Mouse (Mus musculus) neural tube, embryonic 11.5 days (tissue): ENCODE results near the gene Dynlt1f. TPM values are rescaled to one million over a fixed set of nuclear protein-coding genes. Genes with fewer than 3 reads are reported as not detected.
"Not testable (repeated sequence)": the region's sequence is repeated elsewhere in the genome, so short reads cannot be mapped to it uniquely, and the experiment has no call there.

Experiments used
- ATAC-seq: fragments of 200-750 bp; cut with Nextera tagmentation; 2 replicates; pipeline ENCODE4 v1.8.0; 2017; ENCODE audit warnings: moderate number of reproducible peaks, mild to moderate bottlenecking, moderate TSS enrichment, moderate library complexity; ENCODE audit not compliant: insufficient read depth, low FRiP score, low TSS enrichment
- DNase-seq: peaks from one replicate; pipeline ENCODE4 v3.0.0-alpha.2; 2015; ENCODE audit warnings: low spot score
- H3K27ac ChIP-seq: fragments of 300-500 bp; sonication (generic); 2 replicates; pipeline ENCODE4 v1.5.1; 2014; ENCODE audit warnings: low read depth, mild to moderate bottlenecking, low read length
- H3K27me3 ChIP-seq: fragments of 300-500 bp; sonication (generic); 2 replicates; pipeline ENCODE4 v1.6.1; 2014; ENCODE audit warnings: mild to moderate bottlenecking, low read length, mixed read lengths; ENCODE audit not compliant: control insufficient read depth, insufficient read depth
- H3K36me3 ChIP-seq: fragments of 300-500 bp; sonication (generic); 2 replicates; pipeline ENCODE4 v1.6.1; 2014; ENCODE audit warnings: mild to moderate bottlenecking, low read length, moderate library complexity, mixed read lengths; ENCODE audit not compliant: control insufficient read depth, insufficient read depth
- H3K4me1 ChIP-seq: fragments of 300-500 bp; sonication (generic); 2 replicates; pipeline ENCODE4 v1.6.1; 2014; ENCODE audit warnings: low read length, mixed read lengths; ENCODE audit not compliant: control insufficient read depth, insufficient read depth
- H3K4me2 ChIP-seq: fragments of 300-500 bp; sonication (generic); 2 replicates; pipeline ENCODE4 v1.6.1; 2014; ENCODE audit warnings: low read depth, mild to moderate bottlenecking, moderate library complexity
- H3K4me3 ChIP-seq: fragments of 300-500 bp; sonication (generic); 2 replicates; pipeline ENCODE4 v1.5.1; 2014; ENCODE audit warnings: low read depth, low read length
- H3K9ac ChIP-seq: fragments of 300-500 bp; sonication (generic); 2 replicates; pipeline ENCODE4 v1.6.1; 2014; ENCODE audit warnings: mild to moderate bottlenecking, low read length
- H3K9me3 ChIP-seq: fragments of 300-500 bp; sonication (generic); 2 replicates; pipeline ENCODE4 v1.6.1; 2016; ENCODE audit warnings: low read length; ENCODE audit not compliant: control insufficient read depth
- WGBS: fragments of 180-500 bp; shearing (Covaris S2); extraction: QIAGEN DNeasy Blood & Tissue Kit; methylation state at CpG from one replicate; pipeline ENCODE4 v1.1.7; 2014; 5-methylcytosine and 5-hydroxymethylcytosine counted together
- polyA plus RNA-seq: library from polyadenylated mRNA; unstranded; fragments of >200 nt; fragmentation: Nextera tagmentation; extraction: Ambion mirVana; gene quantifications from 2 replicates; pipeline ENCODE4 v1.2.1, GENCODE M21; 2014

Dynlt1f gene
- polyA plus RNA-seq, 1 experiment from 2014 or later, result 335 TPM

DNA sequence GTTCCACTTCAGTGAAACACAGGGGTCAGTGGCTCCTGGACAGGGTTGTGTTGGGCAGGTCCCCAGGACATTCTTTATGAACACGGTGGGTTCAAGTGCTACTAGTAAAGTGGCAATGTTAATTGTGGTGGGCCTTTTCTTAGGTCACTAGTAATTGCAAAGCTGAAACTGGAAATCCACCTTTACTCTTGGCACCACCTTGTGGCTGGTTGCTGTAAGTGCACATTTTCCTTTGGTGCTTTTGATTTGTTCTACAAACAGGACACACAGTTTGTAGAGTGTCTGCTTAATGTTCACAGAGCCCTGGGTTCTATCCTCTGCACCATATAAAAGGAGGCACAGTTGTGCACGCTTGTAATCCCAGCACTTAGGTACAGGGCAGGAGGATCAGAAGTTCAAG lies 35.9 kb upstream of the Dynlt1f start:
- ATAC-seq, H3K9me3 ChIP-seq, H3K9ac ChIP-seq, H3K4me1 ChIP-seq, H3K27ac ChIP-seq, H3K27me3 ChIP-seq, H3K36me3 ChIP-seq, H3K4me2 ChIP-seq, H3K4me3 ChIP-seq: not testable (repeated sequence)
- DNase-seq, result peak; percentile 41
- 12% methylated on average over 2 of the region's 2 CpGs for WGBS

DNA sequence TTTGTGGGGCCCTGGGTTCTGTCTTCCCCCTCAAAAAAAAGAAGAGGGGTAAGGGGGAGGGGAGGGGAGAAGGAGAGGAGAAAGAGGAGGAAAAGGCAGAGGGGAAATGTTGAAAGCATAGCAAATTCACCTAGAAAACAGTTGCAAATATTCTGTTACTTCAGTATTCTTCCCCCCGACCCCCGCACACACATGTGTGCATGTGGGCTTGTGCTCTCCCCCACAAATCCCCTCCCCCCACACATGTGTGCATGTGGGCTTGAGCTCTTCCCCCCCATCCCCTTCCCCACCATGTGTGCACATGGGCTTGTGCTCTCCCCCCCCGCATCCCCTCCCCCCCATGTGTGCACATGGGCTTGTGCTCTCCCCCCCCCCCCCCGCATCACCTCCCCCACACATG lies 33.6 kb upstream of the Dynlt1f start:
- H3K9ac ChIP-seq, H3K4me3 ChIP-seq, ATAC-seq, H3K4me1 ChIP-seq, H3K36me3 ChIP-seq, DNase-seq, H3K27me3 ChIP-seq, H3K9me3 ChIP-seq, H3K4me2 ChIP-seq, H3K27ac ChIP-seq: not testable (repeated sequence)
- WGBS, result 92% methylated on average over 2 of the region's 4 CpGs

DNA sequence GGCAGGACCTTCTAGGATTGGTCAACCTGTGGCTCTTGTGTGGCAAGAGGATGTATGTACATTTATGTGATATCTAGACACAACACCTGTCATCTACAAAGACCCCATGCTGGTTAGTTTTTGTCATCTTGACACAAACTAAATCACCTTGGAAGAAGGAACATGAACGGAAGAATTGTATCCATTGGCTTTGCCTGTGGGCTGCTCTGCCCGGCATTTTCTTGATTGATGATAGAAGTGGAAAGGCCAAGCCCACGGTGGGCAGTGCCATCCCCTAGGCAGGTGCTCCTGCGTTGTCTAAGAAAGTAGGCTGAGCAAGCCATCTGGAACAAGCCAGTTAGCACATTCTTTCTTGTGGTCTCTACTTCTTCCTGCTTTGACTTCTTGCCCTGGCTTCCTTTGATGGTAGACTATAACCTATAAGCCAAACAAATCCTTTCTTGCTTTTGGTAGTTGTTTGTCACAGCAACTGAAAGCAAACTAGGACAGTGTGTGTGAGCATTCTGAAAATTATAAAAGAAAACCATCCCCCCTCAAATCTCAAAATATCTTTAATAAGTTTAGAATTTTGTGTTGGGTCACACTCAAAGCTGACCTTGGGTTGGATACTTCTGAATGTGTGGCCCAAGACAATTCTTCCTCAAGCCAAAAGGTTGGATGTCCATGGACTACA lies 30.7 kb upstream of the Dynlt1f start:
- not testable (repeated sequence) for H3K36me3 ChIP-seq, ATAC-seq, H3K9me3 ChIP-seq, H3K27ac ChIP-seq, H3K4me1 ChIP-seq, H3K27me3 ChIP-seq, H3K4me3 ChIP-seq, H3K4me2 ChIP-seq, DNase-seq, H3K9ac ChIP-seq
- 60% methylated on average over 1 of the region's 4 CpGs for WGBS

DNA sequence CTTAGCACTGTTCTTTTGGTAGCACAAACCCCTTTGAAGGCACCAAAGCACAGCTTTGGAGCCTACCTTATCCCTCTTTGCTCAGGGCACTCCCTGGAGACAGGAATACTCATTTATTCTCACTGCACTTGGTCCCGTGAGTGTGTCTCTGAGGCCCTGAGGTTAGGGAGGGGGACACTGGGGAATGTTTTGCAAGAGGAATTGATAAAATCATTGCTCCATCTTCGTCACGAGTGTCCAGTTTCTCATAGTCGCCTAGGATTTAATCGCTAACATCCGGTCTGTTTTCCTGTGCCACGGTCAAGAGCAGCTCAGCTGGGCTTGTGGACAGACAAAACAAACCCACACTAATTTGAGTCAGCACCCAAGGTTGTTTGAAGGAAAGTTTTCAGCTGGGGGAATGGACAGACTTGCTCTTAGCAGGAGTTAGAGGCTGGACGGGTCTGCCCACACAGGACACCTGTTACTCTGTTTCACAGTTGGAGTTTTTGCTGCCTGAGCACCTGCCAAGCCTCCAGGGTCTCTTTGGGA lies 29.7 kb upstream of the Dynlt1f start:
- H3K27ac ChIP-seq, DNase-seq, ATAC-seq: not testable (repeated sequence)

DNA sequence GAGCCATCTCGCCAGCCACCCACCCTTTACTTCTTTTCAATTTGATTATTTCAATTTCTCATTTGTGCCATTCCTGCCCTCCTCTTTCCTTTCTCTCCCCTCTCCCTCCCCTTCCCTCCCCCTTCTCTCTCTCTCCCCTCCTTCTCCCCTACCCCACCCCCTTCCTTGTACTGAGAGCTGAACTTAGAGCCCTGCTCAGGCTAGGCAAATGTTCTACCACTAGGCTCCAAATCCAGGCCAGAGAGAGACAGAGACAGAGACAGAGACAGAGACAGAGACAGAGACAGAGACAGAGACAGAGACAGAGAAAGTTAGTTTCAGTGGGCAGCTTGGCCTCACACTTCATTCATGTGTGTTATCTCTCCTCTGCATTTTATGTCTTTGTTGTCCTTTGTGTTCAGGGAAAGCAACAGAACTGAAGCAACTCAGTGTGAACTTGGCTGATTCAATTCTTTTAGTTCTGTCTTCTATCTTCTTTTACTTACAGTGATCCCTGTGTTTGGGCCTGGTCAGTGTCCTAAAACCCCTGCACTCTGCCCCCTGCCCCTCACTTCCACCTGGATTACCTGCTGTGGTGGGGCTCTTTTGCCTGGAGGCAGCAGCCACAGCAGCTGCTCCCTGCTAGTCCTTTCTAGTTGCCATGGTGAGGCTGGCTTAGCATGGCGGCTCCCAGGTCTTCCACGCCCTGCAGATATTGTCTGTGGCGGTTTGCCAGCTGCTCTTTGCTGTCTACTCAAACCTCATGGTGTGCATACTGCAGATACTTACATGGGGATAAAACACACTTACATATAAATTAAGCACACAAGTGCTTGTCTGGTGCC lies 29.0 kb upstream of the Dynlt1f start:
- not testable (repeated sequence) for H3K4me2 ChIP-seq, H3K4me1 ChIP-seq, H3K36me3 ChIP-seq, H3K9ac ChIP-seq, H3K27ac ChIP-seq, H3K9me3 ChIP-seq, H3K27me3 ChIP-seq, H3K4me3 ChIP-seq
- DNase-seq, result peak; percentile 18
- WGBS, result no CpG with 5 or more reads among the region's 4 CpGs
- peak; percentile 88 for ATAC-seq

More for the DNA sequence above, 29.7 kb upstream of the Dynlt1f start:
- not testable (repeated sequence) for H3K9ac ChIP-seq, H3K4me1 ChIP-seq, H3K9me3 ChIP-seq, H3K27me3 ChIP-seq, H3K4me2 ChIP-seq, H3K4me3 ChIP-seq, H3K36me3 ChIP-seq
- WGBS, result 25% methylated on average over 2 of the region's 8 CpGs

DNA sequence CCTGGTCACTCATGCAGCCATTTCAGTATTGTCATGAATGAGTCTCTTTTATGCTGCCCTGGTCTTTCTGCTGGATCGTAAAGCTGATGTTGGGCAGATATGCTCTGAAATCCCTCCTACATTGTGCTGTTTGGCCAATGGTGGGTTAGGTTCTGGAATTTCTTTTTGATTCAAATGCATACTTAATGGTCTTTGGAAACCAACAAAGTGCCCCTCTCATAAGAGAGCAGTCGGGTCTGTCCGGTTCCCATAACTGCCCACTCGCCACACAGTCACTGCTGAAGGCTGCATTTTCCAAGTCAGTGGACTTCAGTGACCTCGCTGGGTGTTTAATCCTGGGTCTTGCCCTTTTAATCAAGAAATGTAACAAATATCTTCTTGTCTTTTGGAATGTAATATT lies 28.0 kb upstream of the Dynlt1f start:
- H3K27ac ChIP-seq, H3K4me1 ChIP-seq, H3K36me3 ChIP-seq, H3K9me3 ChIP-seq, H3K4me2 ChIP-seq, H3K9ac ChIP-seq, H3K27me3 ChIP-seq, DNase-seq, ATAC-seq, H3K4me3 ChIP-seq: not testable (repeated sequence)
- WGBS, result no CpG with 5 or more reads among the region's 5 CpGs

DNA sequence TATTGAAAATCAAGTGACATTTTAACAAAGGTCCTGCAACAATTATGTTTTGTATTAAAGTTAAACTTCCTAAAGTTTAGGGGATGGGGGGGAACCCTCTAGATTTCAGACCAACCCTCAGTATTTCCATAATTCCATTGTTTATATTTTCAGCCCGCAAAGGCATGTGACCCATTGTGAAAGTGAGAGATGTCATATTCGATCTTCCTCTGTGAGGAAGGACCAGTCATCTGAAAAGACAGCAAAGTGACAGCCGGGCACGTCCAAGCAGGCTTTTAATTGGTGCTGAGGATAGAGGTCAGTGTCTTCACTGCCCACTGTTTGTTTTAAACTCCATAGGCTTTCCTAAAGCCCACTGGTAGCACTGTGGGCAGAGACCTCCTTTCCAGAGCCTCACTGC lies 26.0 kb upstream of the Dynlt1f start:
- not testable (repeated sequence) for H3K27me3 ChIP-seq, H3K4me2 ChIP-seq, H3K27ac ChIP-seq, H3K9me3 ChIP-seq, H3K4me3 ChIP-seq, ATAC-seq, H3K36me3 ChIP-seq, H3K4me1 ChIP-seq, DNase-seq, H3K9ac ChIP-seq
- 81% methylated on average over 4 of the region's 4 CpGs for WGBS

DNA sequence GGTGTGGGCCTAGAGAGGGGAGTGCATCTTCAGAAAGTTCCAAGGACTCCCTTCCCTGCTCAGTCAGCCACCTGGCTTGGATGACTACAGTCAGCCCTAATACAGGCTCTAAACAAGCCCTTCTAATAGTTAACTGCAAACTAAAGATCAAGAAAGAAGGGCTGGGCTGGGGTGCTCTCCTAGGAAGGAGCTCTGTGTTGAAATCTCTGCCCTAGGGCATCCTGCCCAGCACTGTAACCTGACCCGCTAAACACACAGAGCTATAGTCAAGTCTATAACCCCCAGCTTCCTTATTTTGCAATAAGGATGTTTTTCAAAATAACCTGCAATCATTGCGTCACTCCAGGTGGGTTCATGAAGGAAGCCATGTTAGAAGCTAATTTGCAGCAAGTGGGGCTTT lies 22.4 kb upstream of the Dynlt1f start:
- not testable (repeated sequence) for H3K4me3 ChIP-seq, H3K27ac ChIP-seq, H3K36me3 ChIP-seq, DNase-seq, H3K27me3 ChIP-seq, H3K4me1 ChIP-seq, H3K4me2 ChIP-seq, H3K9ac ChIP-seq, ATAC-seq, H3K9me3 ChIP-seq
- WGBS, result 86% methylated on average over 1 of the region's 2 CpGs

- not testable (repeated sequence) for H3K27me3 ChIP-seq, H3K36me3 ChIP-seq, H3K27ac ChIP-seq, H3K4me1 ChIP-seq, H3K4me3 ChIP-seq, ATAC-seq, H3K9ac ChIP-seq, DNase-seq, H3K9me3 ChIP-seq, H3K4me2 ChIP-seq
- 72% methylated on average over 5 of the region's 5 CpGs for WGBS
Measured at GRCm38 (mm10) chr17:6674297-6674696, 18.6 kb upstream of the Dynlt1f start.
